27 mouse cellular contexts compared by ENCODE assay signal in genomic region chr6:34505957-34506356, GRCm38 (mm10). TPM values are rescaled to one million over a fixed set of nuclear protein-coding genes. Genes with fewer than 3 reads are reported as not detected.
A peak's percentile ranks its signal among the peaks of the same experiment; 100 is the strongest.
DNase-seq lines count a peak whose midpoint lies in the region; ATAC-seq lines count a peak whose summit lies in the region.
"Had no signal": no experiment of that assay in that cellular context is flagged by ENCODE, and none has a peak within 500 bp of the region (broad histone marks: within the 10 kb centered on the region; RNA-seq: fewer than 3 reads in every experiment).

No protein-coding gene starts in this region.

- intact Hi-C loops in left cerebral cortex, postnatal 14 days (cut with DNase I), result no loop called here
- intact Hi-C loops in left cerebral cortex, postnatal 4 days (cut with DNase I), result no loop called here
- intact Hi-C loops in heart, postnatal 14 days (cut with DNase I), result no loop called here

- no peak overlapping the region for H3K4me2 ChIP-seq in hindbrain, embryonic 16.5 days (ENCODE audit: low read length)
- no peak overlapping the region for H3K4me2 ChIP-seq in hindbrain, embryonic 12.5 days (replicated peaks)
- no peak overlapping the region for H3K4me2 ChIP-seq in neural tube, embryonic 13.5 days
- H3K4me2 ChIP-seq: embryonic facial prominence, embryonic 12.5 days; forebrain, embryonic 13.5 days; liver, embryonic 15.5 days; midbrain, embryonic 13.5 days had no signal

- peaks cover 2% of the 10 kb centered on the region; the same call in 1 of the 2 replicates for H3K4me1 ChIP-seq in hindbrain, embryonic 16.5 days (ENCODE audit: control insufficient read depth, insufficient read depth, low read depth, low read length)
- H3K4me1 ChIP-seq in hindbrain, embryonic 12.5 days, result peaks cover 2% of the 10 kb centered on the region; the same call in 1 of the 2 replicates
- no peaks in the 10 kb centered on the region; the same call in 1 of the 2 replicates for H3K4me1 ChIP-seq in neural tube, embryonic 13.5 days (replicated peaks)
- H3K4me1 ChIP-seq: forebrain, embryonic 13.5 days; limb, embryonic 10.5 days; midbrain, embryonic 13.5 days had no signal

- no peaks in the 10 kb centered on the region for H3K9me3 ChIP-seq in hindbrain, embryonic 16.5 days (ENCODE audit: control insufficient read depth, low read length)
- H3K9me3 ChIP-seq in hindbrain, embryonic 12.5 days (replicated peaks), result no peaks in the 10 kb centered on the region
- no peaks in the 10 kb centered on the region for H3K9me3 ChIP-seq in neural tube, embryonic 13.5 days
- H3K9me3 ChIP-seq: embryonic facial prominence, embryonic 12.5 days; forebrain, embryonic 13.5 days; G1E; limb, embryonic 10.5 days; liver, embryonic 15.5 days; megakaryocyte, embryonic 14.5 days; midbrain, embryonic 13.5 days had no signal

- H3K27ac ChIP-seq in hindbrain, embryonic 16.5 days (ENCODE audit: low read depth, low read length), result no peak overlapping the region
- no peak overlapping the region for H3K27ac ChIP-seq in hindbrain, embryonic 12.5 days
- H3K27ac ChIP-seq in neural tube, embryonic 13.5 days (replicated peaks), result 0 out of 2 replicates have a peak overlapping the region, but pooled peaks have one; percentile 14
- H3K27ac ChIP-seq: embryonic facial prominence, embryonic 12.5 days; forebrain, embryonic 13.5 days; kidney, postnatal 0 days; limb, embryonic 10.5 days; liver, embryonic 15.5 days; midbrain, embryonic 13.5 days had no signal

- 70% methylated on average over 11 of the region's 11 CpGs for WGBS in hindbrain, embryonic 16.5 days
- WGBS in hindbrain, embryonic 12.5 days, result 76% methylated on average over 11 of the region's 11 CpGs
- WGBS in neural tube, embryonic 13.5 days, result 74% methylated on average over 11 of the region's 11 CpGs

- no peaks in the 10 kb centered on the region for H3K36me3 ChIP-seq in hindbrain, embryonic 16.5 days (ENCODE audit: control insufficient read depth, insufficient read depth, low read length)
- peaks cover 11% of the 10 kb centered on the region for H3K36me3 ChIP-seq in hindbrain, embryonic 12.5 days
- H3K36me3 ChIP-seq in neural tube, embryonic 13.5 days, result peaks cover 29% of the 10 kb centered on the region
- H3K36me3 ChIP-seq: embryonic facial prominence, embryonic 12.5 days had no signal

- H3K9ac ChIP-seq in hindbrain, embryonic 16.5 days (ENCODE audit: low read depth, low read length), result no peak overlapping the region
- no peak overlapping the region for H3K9ac ChIP-seq in hindbrain, embryonic 12.5 days
- H3K9ac ChIP-seq in neural tube, embryonic 13.5 days, result no peak overlapping the region
- H3K9ac ChIP-seq: embryonic facial prominence, embryonic 12.5 days; forebrain, embryonic 13.5 days; liver, embryonic 15.5 days; midbrain, embryonic 13.5 days had no signal

- peak; percentile 67; the same call in 1 of the 2 replicates for ATAC-seq in hindbrain, embryonic 16.5 days
- no peak for ATAC-seq in hindbrain, embryonic 12.5 days (ENCODE audit: low FRiP score)
- no peak for ATAC-seq in neural tube, embryonic 13.5 days (ENCODE audit: low read depth)
- 0 out of 2 replicates have a peak, but pooled peaks have one; percentile 14 for ATAC-seq in erythroblast, adult 5-6 weeks (replicated peaks; ENCODE audit: low FRiP score, poor library complexity, severe bottlenecking)
- ATAC-seq: forebrain, embryonic 13.5 days; midbrain, embryonic 13.5 days; Patski had no signal

- DNase-seq in left cerebral cortex, postnatal 14 days (ENCODE audit: low spot score in 2 of 2), result peak; percentile 37 to 65
- DNase-seq in left cerebral cortex, postnatal 4 days, result no peak
- no peak for DNase-seq in neural tube, embryonic 10.5 days (ENCODE audit: extremely low spot score, low spot score)
- no peak for DNase-seq in heart, postnatal 14 days
- DNase-seq: adrenal gland, postnatal 36 days; B cell, adult 2 months; cerebellum, adult 18-20 months; cerebellum, postnatal 14 days; kidney, adult 2 months; liver; lung, postnatal 36 days; right cerebral cortex, postnatal 14 days; thymus, postnatal 14 days had no signal

- no peaks in the 10 kb centered on the region for H3K27me3 ChIP-seq in hindbrain, embryonic 16.5 days (replicated peaks; ENCODE audit: control insufficient read depth, insufficient read depth, low read length)
- no peaks in the 10 kb centered on the region for H3K27me3 ChIP-seq in hindbrain, embryonic 12.5 days
- H3K27me3 ChIP-seq in neural tube, embryonic 13.5 days, result no peaks in the 10 kb centered on the region
- H3K27me3 ChIP-seq: CH12.LX; embryonic facial prominence, embryonic 12.5 days; forebrain, embryonic 13.5 days; liver, embryonic 15.5 days; megakaryocyte, embryonic 14.5 days; midbrain, embryonic 13.5 days; Patski had no signal

- H3K4me3 ChIP-seq in hindbrain, embryonic 16.5 days (ENCODE audit: low read length), result no peak overlapping the region
- H3K4me3 ChIP-seq in hindbrain, embryonic 12.5 days, result no peak overlapping the region
- H3K4me3 ChIP-seq in neural tube, embryonic 13.5 days, result no peak overlapping the region
- H3K4me3 ChIP-seq: embryonic facial prominence, embryonic 12.5 days; forebrain, embryonic 13.5 days; limb, embryonic 10.5 days; liver, embryonic 15.5 days; megakaryocyte, embryonic 14.5 days; midbrain, embryonic 13.5 days had no signal

RNA-seq across cellular contexts. Expression of gene Bpgm, which starts 29.9 kb away (rescaled TPM):
- polyA plus RNA-seq in hindbrain, embryonic 16.5 days (2015; fragmentation: Nextera tagmentation; extraction: Ambion mirVana), result 90.9 and 93.4 TPM in 2 replicates
- polyA plus RNA-seq in hindbrain, embryonic 12.5 days (2016; fragmentation: Nextera tagmentation; extraction: Ambion mirVana), result 70.5 and 82.4 TPM in 2 replicates
- total RNA-seq in left cerebral cortex, postnatal 14 days (2021), result 10 to 100 TPM; 69.4 to 74.8 TPM
- total RNA-seq in left cerebral cortex, postnatal 4 days (2021), result 10 to 100 TPM; 68.3 to 68.6 TPM
- 74.0 and 75.0 TPM in 2 replicates for polyA plus RNA-seq in neural tube, embryonic 13.5 days (2015; fragmentation: Nextera tagmentation; extraction: Ambion mirVana)
- 601 and 720 TPM in 2 replicates for total RNA-seq in erythroblast, adult 5-6 weeks (2015; ENCODE audit: low replicate concordance)
- 1,621 and 2,086 TPM in 2 replicates for total RNA-seq in erythroblast, adult 5-6 weeks (2017; ENCODE audit: low replicate concordance)
- total RNA-seq in heart, postnatal 14 days (2021), result 100 to 1,000 TPM; 122 to 139 TPM

Comparison
In these comparisons a context has a peak if more than half of its experiments do, and no peak if none do; other contexts are left out.
1. ATAC-seq: peak in hindbrain, embryonic 16.5 days (single experiment) and erythroblast, adult 5-6 weeks (single experiment); none in hindbrain, embryonic 12.5 days (single experiment) and neural tube, embryonic 13.5 days (single experiment).
2. DNase-seq: peak in left cerebral cortex, postnatal 14 days (2 of 2); none in left cerebral cortex, postnatal 4 days (single experiment), neural tube, embryonic 10.5 days (single experiment) and heart, postnatal 14 days (0 of 2).
3. RNA of gene Bpgm, which starts 29.9 kb away (total RNA-seq): 601 to 2,086 TPM in erythroblast, adult 5-6 weeks; 122 to 139 TPM in heart, postnatal 14 days, 69.4 to 74.8 TPM in left cerebral cortex, postnatal 14 days and 68.3 to 68.6 TPM in left cerebral cortex, postnatal 4 days; every median in the first group is over 4 times any median in the second.